Mouse (Mus musculus) limb, embryonic 14.5 days (tissue): Measurements from ENCODE around the gene Fry. TPM values are rescaled to one million over a fixed set of nuclear protein-coding genes. Genes with fewer than 3 reads are reported as not detected.
A peak's percentile ranks its signal among the peaks of the same experiment; 100 is the strongest.

Source experiments
- ATAC-seq: fragments of 200-750 bp; cut with Nextera tagmentation; 2 replicates; pipeline ENCODE4 v1.8.0; 2017; ENCODE audit warnings: low read depth, moderate number of reproducible peaks, moderate TSS enrichment; ENCODE audit not compliant: low FRiP score
- DNase-seq: peaks from one replicate; pipeline ENCODE4 v3.0.0-alpha.2; 2015; ENCODE audit warnings: low spot score
- H3K27ac ChIP-seq: fragments of 300-500 bp; sonication (generic); replicated peaks from 2 replicates; pipeline ENCODE4 v1.5.1; 2014; ENCODE audit warnings: low read depth, mild to moderate bottlenecking, low read length, moderate library complexity, mixed read lengths
- H3K27me3 ChIP-seq: fragments of 300-500 bp; sonication (generic); 2 replicates; pipeline ENCODE4 v1.6.1; 2014; ENCODE audit warnings: low read length, mixed read lengths; ENCODE audit not compliant: control insufficient read depth, insufficient read depth
- H3K36me3 ChIP-seq: fragments of 300-500 bp; sonication (generic); 2 replicates; pipeline ENCODE4 v1.6.1; 2014; ENCODE audit warnings: mild to moderate bottlenecking, low read length, moderate library complexity, mixed read lengths; ENCODE audit not compliant: control insufficient read depth, insufficient read depth
- H3K4me1 ChIP-seq: fragments of 300-500 bp; sonication (generic); 2 replicates; pipeline ENCODE4 v1.6.1; 2014; ENCODE audit warnings: antibody characterized with exemption, low read length, mixed read lengths; ENCODE audit not compliant: control insufficient read depth, insufficient read depth
- H3K4me2 ChIP-seq: fragments of 300-500 bp; sonication (generic); replicated peaks from 2 replicates; pipeline ENCODE4 v1.6.1; 2014; ENCODE audit warnings: low read depth, mild to moderate bottlenecking, low read length, moderate library complexity; ENCODE audit not compliant: severe bottlenecking
- H3K4me3 ChIP-seq: fragments of 300-500 bp; sonication (generic); replicated peaks from 2 replicates; pipeline ENCODE4 v1.5.1; 2014; ENCODE audit warnings: low read length
- H3K9ac ChIP-seq: fragments of 300-500 bp; sonication (generic); 2 replicates; pipeline ENCODE4 v1.6.1; 2014; ENCODE audit warnings: mild to moderate bottlenecking, low read depth, low read length, moderate library complexity; ENCODE audit not compliant: severe bottlenecking
- H3K9me3 ChIP-seq: fragments of 300-500 bp; sonication (generic); 2 replicates; pipeline ENCODE4 v1.6.1; 2016; ENCODE audit warnings: low read length; ENCODE audit not compliant: control insufficient read depth
- POLR2A ChIP-seq: fragments of 200-500 bp; IDR thresholded peaks from 2 replicates; pipeline ENCODE4 v1.8.0; 2012; ENCODE audit warnings: inconsistent platforms, mild to moderate bottlenecking, moderate library complexity, borderline replicate concordance; ENCODE audit not compliant: insufficient read depth, insufficient read length; ENCODE audit errors: extremely low read depth
- WGBS: fragments of 180-500 bp; shearing (Covaris S2); extraction: QIAGEN DNeasy Blood & Tissue Kit; methylation state at CpG from one replicate; pipeline ENCODE4 v1.1.7; 2014; 5-methylcytosine and 5-hydroxymethylcytosine counted together
- polyA plus RNA-seq, 2 experiments: library from polyadenylated mRNA; depleted of rRNA in 1 of 2; stranded (reverse) in 1 of 2; unstranded in 1 of 2; fragments of >200 nt; fragmentation: Nextera tagmentation in 1 of 2; extraction: Ambion mirVana in 1 of 2; gene quantifications; 2 replicates each; pipeline versions ENCODE4 v1.2.1 to v1.2.3; 2012 to 2014

Gene Fry
- polyA plus RNA-seq (2012; rRNA removed) = 13.5 and 16.5 TPM in 2 replicates
- polyA plus RNA-seq (2014; fragmentation: Nextera tagmentation; extraction: Ambion mirVana) = 10.0 and 12.5 TPM in 2 replicates

- H3K4me3 ChIP-seq = peak within 1 kb of the TSS; percentile 61
- peak; percentile 94 for ATAC-seq
- no peaks in the 10 kb centered on the region for H3K27me3 ChIP-seq
- under 1% methylated on average over 42 of the region's 68 CpGs for WGBS
- no peaks in the 10 kb centered on the region for H3K9me3 ChIP-seq
- peaks cover 10% of the 10 kb centered on the region for H3K4me1 ChIP-seq
- no peak for TF ChIP-seq POLR2A
- peak within 1 kb of the TSS; percentile 52 for H3K9ac ChIP-seq
- no peaks in the 10 kb centered on the region for H3K36me3 ChIP-seq
- DNase-seq = peak; percentile 90
- H3K27ac ChIP-seq = no peak within 1 kb of the TSS
- H3K4me2 ChIP-seq = peak within 1 kb of the TSS; percentile 86
Observed at GRCm38 (mm10) chr5:150118455-150119241, at the start of gene Fry. Gene Fry (plus strand): TSS chr5:150118645.

- Histone ChIP-seq H3K27ac (no peak overlapping the region), H3K4me1 (no peaks in the 10 kb centered on the region), H3K9me3 (no peaks in the 10 kb centered on the region), H3K36me3 (no peaks in the 10 kb centered on the region), H3K4me3 (no peak overlapping the region), H3K27me3 (no peaks in the 10 kb centered on the region), H3K9ac (no peak overlapping the region), H3K4me2 (no peak overlapping the region; the same call in 1 of the 2 replicates)
- ATAC-seq (no peak), DNase-seq (peak; percentile 37)
- WGBS = 13% methylated on average over 10 of the region's 10 CpGs
- no peak for TF ChIP-seq POLR2A
Observed at GRCm38 (mm10) chr5:150070086-150070485, 48.4 kb upstream of the Fry start.

GRCm38 (mm10) chr5:150071738-150072137, 46.7 kb upstream of the Fry start:
- no peak overlapping the region for H3K4me2 ChIP-seq
- no peaks in the 10 kb centered on the region for H3K27me3 ChIP-seq
- H3K9ac ChIP-seq = no peak overlapping the region
- TF ChIP-seq POLR2A = no peak
- H3K9me3 ChIP-seq = no peaks in the 10 kb centered on the region
- no peak overlapping the region for H3K27ac ChIP-seq
- ATAC-seq (peak; percentile 37; the same call in 1 of the 2 replicates), DNase-seq (peak; percentile 50)
- no peaks in the 10 kb centered on the region for H3K4me1 ChIP-seq
- H3K4me3 ChIP-seq = no peak overlapping the region
- no peaks in the 10 kb centered on the region for H3K36me3 ChIP-seq

GRCm38 (mm10) chr5:150079866-150080797, 38.3 kb upstream of the Fry start:
- no peaks in the 10 kb centered on the region for H3K9me3 ChIP-seq
- H3K4me1 ChIP-seq = no peaks in the 10 kb centered on the region
- ATAC-seq (peak; percentile 57; the same call in 1 of the 2 replicates), DNase-seq (peak; percentile 37)
- H3K36me3 ChIP-seq = no peaks in the 10 kb centered on the region
- no peak overlapping the region for H3K9ac ChIP-seq
- no peak overlapping the region for H3K27ac ChIP-seq
- no peak for TF ChIP-seq POLR2A
- 28% methylated on average over 12 of the region's 12 CpGs for WGBS
- H3K4me2 ChIP-seq = 0 out of 2 replicates have a peak overlapping the region, but pooled peaks have one; percentile 18
- H3K27me3 ChIP-seq = no peaks in the 10 kb centered on the region
- no peak overlapping the region for H3K4me3 ChIP-seq

GRCm38 (mm10) chr5:150082696-150083095, 35.7 kb upstream of the Fry start:
- ATAC-seq = no peak
- no peaks in the 10 kb centered on the region for H3K27me3 ChIP-seq
- WGBS = 85% methylated on average over 14 of the region's 14 CpGs
- no peaks in the 10 kb centered on the region for H3K36me3 ChIP-seq
- no peaks in the 10 kb centered on the region for H3K4me1 ChIP-seq
- no peak overlapping the region for H3K4me3 ChIP-seq
- no peak overlapping the region for H3K4me2 ChIP-seq
- H3K9ac ChIP-seq = no peak overlapping the region
- no peaks in the 10 kb centered on the region for H3K9me3 ChIP-seq
- TF ChIP-seq POLR2A = no peak
- no peak overlapping the region for H3K27ac ChIP-seq
- DNase-seq = no peak
